Mouse (Mus musculus) embryonic fibroblast, embryonic 13.5 days (primary cell): ENCODE data around the gene Camk1d.

ENCODE experiments used
- CTCF ChIP-seq: IDR thresholded peaks from 2 replicates; pipeline ENCODE4 v1.5.1; 2011; ENCODE audit warnings: mild to moderate bottlenecking, control low read depth, low read length, moderate library complexity, borderline replicate concordance; ENCODE audit not compliant: insufficient read depth
- POLR2A ChIP-seq: IDR thresholded peaks from 2 replicates; pipeline ENCODE4 v1.6.1; 2011; ENCODE audit warnings: low read depth, mild to moderate bottlenecking, control low read depth, low read length, moderate library complexity

DNA sequence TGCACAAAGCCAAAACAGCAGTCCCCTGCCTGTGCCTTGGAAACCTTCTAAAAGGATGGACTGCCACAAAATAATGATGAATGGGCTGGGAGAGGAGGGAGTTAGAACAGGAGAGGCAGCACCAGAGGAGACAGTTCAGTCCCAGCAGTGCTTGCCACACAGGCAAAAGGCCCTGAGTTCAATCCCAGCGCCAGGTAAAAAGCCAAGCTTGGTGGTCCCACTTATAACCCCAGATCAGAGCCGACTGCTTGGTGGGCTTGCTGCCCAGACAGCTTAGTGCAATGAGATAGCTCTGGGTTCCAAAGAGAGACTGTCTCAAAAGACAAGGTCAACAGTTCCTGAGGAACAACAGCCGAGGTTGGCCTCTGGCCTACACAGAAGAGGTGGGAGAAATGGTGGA is 58.0 kb downstream of the Camk1d start:
- TF ChIP-seq POLR2A (no peak), CTCF (no peak)
